Mouse (Mus musculus) c-Kit-negative CD71-positive TER-119-positive erythroid progenitor cells, embryonic 14.5 days (primary cell): ENCODE measurements around the gene Slc30a4.

Experiments
- DNase-seq: peaks from one replicate; pipeline ENCODE4 v3.0.0-alpha.2; 2013; ENCODE audit warnings: low read depth, low spot score

Slc30a4 gene

DNA sequence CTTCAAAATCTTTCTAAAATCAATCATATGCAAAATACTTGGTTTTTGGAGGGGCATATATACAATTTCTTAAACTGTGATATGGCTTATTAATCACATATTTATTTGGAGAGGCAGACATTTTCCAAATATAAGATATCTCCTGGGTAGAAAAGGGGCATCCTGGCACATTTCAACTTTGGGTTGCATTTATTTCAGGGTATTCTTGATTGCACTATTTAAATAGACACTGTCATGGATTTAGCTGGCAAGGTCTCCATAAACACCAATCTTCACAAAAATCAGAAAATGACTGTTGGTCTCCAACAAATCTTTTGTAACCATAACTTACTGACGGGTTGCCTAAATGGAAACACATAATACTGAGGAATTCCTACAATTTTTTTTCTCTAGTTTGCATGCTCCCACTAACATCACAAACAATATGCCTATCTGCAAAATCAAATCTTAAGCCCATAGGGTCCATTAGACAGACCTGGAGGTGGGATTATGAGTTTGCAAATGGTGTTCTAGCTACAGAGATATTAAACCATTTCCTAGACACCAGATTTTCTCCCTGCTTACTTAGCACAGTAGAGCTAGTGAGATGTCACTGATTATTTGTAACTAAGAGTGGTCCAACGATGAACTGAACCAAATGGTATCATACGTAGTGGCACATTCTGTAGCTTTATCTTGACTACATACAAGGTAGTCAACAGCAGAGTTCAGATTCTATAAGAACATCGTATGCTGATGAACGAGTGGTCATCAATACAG, 20.9 kb downstream of the Slc30a4 start:
- peak; percentile 4 for DNase-seq

GRCm38 (mm10) chr2:122675126-122675525, 27.3 kb downstream of the Slc30a4 start:
- no peak for DNase-seq

- DNase-seq = no peak
Measured at GRCm38 (mm10) chr2:122672841-122673240, 29.6 kb downstream of the Slc30a4 start.

- DNase-seq = no peak
Measured at GRCm38 (mm10) chr2:122671714-122672113, 30.7 kb downstream of the Slc30a4 start.

DNA sequence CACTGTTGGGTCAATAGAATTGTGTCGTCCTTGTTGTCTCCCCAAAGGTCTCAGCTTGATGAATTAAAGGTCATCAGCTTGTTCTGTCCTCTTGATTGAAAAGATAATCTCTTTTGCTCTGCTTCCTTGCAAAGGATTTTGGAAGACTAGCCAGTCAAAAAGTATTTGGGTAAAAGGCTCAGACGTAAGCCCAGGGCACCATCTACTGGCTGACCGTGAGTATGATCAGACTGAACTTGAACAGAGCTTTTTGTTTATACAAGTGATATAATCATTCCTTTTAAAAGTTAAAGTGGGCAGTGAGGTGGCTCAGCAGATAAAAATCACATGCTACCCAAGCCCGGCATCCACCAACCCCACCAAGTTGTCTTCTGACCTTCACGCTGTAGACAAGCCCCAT, 34.6 kb downstream of the Slc30a4 start:
- no peak for DNase-seq

- no peak for DNase-seq
Measured at GRCm38 (mm10) chr2:122665973-122666875, 36.2 kb downstream of the Slc30a4 start.

DNA sequence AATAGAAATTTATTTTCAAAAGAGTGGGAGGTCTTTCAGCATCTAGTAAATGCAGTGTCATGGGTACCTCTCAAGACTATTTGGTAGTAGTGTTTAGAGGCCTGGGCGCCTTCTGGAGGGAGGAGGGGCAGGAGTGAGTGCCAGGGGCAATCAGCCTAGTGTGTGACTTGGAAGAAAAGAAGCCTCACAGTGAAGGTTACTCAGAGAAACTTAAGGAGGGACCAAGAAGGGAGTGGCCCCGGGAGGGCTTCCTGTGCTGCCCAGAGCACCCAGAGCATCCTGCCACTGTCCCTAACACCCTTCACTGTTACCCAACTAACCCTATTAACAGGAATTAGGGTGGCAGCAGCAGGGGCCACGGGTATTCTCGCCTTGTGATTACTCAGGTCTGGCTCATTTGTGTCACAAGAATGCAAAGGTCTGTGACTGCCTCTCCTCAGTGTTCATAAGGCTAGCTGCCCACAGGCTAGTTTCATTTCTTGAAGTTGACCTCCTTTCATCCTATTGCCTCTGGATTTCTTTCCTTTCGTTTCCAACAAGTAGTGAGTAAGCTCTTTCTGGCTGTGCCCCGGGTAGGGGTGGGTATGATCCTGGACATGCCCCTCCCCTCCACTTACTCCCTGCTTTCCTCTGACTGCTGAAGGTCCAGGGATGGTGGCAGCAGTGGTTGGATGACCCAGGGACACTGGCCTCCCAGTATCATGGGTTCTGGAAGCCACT, 37.0 kb downstream of the Slc30a4 start:
- no peak for DNase-seq

- DNase-seq = no peak
Measured at GRCm38 (mm10) chr2:122659825-122660224, 42.6 kb downstream of the Slc30a4 start.

GRCm38 (mm10) chr2:122657707-122658524, 44.5 kb downstream of the Slc30a4 start:
- DNase-seq = no peak

GRCm38 (mm10) chr2:122656767-122657166, 45.7 kb downstream of the Slc30a4 start:
- DNase-seq = no peak

DNA sequence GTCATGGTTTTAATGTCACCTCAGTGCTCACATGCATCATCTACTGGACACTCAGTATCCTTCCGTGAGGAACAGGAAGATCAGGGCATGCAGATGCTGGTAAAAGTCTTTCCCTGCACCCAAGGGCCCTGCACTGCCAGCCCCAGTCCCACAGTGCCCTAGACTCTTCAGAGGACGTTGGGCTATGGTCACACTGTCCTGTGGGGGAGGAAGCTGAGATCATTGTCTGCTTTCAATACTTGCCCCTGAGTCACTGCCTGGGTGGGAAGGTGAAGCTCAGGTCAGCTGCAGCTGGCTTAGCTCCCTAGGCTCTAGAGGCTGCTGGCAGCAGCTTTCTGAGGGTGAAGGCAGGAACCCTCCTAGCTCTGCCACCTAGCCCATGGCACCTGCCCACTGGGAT, 46.4 kb downstream of the Slc30a4 start:
- DNase-seq = no peak

DNA sequence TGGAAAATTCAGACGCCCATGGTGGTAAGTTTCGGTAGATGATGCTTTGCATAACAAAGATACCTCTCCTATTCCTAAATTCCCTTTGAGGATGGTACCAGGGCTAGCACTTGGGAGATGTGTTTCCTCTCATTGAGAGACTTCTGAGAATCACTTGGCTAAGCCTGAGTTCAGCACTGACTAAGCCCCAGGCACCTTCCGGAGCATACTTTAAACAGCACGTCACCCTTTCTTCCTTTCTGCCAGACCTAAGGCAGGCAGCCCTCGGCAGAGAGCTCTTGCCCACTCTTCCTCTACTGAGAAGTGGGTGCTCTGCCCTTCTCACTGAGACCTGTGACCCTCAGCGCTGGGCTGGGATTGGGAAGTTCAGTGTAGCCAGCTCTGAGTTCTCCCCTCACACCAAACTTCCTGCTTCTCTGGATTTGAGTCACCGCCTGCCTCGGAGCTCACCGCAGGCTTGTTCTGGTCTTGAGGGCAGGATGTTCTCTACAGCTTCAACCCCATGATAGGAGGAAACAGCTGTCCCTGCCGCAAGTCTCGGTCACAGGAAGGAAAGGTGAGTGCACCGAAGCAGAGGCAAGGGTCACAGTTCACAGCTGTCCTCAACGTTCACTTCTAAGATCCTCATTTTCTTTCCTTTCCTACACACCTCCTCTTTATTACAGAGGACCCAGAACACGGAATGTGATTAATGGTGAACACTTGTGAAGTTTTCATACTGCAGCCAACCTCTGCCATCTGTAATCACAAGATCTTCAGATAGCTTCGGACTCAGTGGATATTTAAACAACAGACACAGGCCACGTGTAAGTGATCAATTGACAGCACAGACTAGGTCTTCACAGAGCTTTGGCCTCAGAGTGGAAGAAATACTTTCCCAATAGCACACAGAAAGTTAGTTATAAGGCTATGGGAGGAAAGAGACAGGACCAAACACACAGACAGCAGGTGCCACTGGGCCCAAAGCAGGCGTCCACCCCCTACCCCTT, 50.1 kb downstream of the Slc30a4 start:
- no peak for DNase-seq

GRCm38 (mm10) chr2:122638673-122639072, 63.8 kb downstream of the Slc30a4 start:
- no peak for DNase-seq

GRCm38 (mm10) chr2:122638029-122638428, 64.4 kb downstream of the Slc30a4 start:
- no peak for DNase-seq

DNA sequence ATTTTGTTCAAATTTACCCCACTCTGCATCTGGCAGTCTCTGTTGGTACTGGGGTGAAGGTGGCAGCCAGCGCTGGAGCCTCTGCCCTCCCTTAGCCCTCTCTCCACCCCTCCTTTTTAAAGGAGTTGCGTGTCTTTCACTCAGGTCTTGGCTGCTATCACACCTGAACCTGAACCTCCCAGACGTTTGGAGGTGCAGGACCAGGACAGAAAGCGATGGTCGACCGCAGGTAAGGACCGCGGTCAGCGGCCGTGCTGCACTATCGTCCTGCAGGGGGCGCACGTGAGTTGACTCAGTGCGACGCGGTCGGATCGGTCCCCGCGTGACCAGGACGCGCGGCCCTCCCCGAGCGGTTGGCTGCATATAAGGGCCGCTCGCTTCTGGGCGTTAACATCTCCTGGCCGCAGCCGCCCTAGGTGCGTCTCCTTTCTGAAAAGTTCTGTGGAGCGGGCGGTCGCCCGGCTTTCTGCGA, 64.9 kb downstream of the Slc30a4 start:
- no peak for DNase-seq

DNA sequence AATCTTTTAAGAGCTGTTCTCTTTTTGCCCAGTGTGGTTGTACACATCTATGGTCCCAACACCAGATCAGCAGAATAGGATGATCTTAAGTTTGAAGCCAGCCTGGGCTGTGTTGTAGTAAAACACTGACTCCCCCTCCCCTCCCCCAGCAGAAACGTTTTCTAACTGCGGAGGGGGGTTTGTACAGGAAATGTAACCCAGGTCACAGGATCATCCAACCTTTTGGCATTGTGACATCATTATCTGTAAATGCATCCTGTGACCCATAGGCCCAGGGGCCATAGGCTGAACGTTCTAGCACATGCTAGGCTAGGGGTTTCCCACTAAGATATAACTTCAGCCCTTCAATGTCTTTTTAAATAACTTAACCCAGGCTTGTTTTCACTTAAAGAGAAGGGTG, 65.8 kb downstream of the Slc30a4 start, which contains the start of gene AA467197:
Gene AA467197 (plus strand): TSS at position 301 of the 400 bp plus-strand sequence.
- DNase-seq = no peak
